Mouse (Mus musculus): ENCODE data around the gene Ube2r2. TPM values are rescaled to one million over a fixed set of nuclear protein-coding genes. Genes with fewer than 3 reads are reported as not detected.

Ube2r2 gene
- polyA plus RNA-seq, 1 experiment = 222 TPM

DNA sequence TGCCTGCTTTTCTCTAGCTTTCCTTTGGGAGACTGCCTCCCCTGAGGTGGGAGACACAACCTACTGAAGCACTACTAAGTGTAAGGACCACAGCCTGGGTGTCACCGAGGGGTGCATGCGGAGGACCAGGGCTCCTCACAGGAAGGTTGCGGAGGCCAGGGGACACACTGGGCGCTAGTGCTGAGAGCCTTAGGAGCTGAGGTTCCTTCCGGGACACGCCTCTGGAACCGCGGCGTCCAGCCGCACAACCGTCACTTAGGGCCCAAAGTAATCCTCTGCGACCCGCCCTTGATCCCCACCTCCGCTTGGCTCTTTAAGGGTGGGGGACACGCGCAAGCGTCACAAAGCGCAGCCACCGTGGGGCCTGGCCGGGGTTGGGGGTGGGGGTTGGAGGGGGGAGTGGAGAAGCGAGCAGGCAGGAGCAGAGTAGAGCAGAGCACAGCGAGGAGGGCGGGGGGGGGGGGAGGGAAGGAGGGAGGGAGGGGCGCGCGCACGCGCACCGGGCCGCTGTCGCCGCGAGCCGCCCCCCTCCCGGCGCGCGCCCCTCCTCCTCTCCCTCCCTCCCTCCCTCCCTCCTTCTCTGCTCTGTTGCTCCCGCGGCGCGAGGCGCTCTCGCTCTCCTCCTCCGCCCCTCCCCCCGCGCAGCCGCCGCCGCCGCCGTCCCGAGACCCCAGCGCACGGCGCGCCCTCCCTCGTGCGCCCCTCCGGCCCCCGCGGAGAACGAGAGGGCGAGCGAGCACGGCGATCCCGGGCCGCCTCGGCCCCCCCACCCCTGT is 420 bp upstream of the Ube2r2 start:
- TF ChIP-seq CTCF (IDR thresholded peaks at IDR 0.05; ENCODE audit: borderline replicate concordance, insufficient read depth, low read length) (no peak), POLR2A (IDR thresholded peaks at IDR 0.05; ENCODE audit: low read depth, low read length) (peak; percentile 76)
- H3K4me3 ChIP-seq (ENCODE audit: insufficient read depth, low read length) = peak overlapping the region; percentile 94
- peaks cover 2% of the 10 kb centered on the region; the same call in 1 of the 2 replicates for H3K4me1 ChIP-seq (ENCODE audit: control insufficient read depth, insufficient read depth, low read length)
- H3K27ac ChIP-seq (ENCODE audit: insufficient read depth, low read length) = peak overlapping the region; percentile 99

DNA sequence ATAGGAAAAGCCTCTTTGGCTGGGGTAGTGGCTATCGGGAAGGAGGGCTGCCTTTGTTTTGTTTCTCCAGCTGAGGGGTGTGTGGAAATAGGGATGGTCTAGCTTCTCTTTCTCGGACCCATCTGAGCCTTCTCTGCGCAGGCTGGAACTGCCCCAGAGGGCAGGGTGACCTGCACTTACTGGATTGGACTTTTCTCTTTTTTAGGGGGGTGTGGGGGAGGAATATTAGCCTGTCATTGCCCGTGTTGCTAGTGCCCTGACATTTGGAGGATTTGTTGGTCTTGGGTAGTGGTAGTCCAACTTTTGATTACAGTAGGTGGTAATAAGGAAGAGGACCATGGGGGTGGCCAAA is 887 bp downstream of the Ube2r2 start:
- peak overlapping the region; percentile 99 for H3K27ac ChIP-seq (ENCODE audit: insufficient read depth, low read length)
- TF ChIP-seq POLR2A (IDR thresholded peaks at IDR 0.05; ENCODE audit: low read depth, low read length) (peak; percentile 48), CTCF (IDR thresholded peaks at IDR 0.05; ENCODE audit: borderline replicate concordance, insufficient read depth, low read length) (no peak)
- H3K4me1 ChIP-seq (ENCODE audit: control insufficient read depth, insufficient read depth, low read length) = 0 out of 2 replicates have a peak, but pooled peaks cover 2% of the 10 kb centered on the region
- H3K4me3 ChIP-seq (ENCODE audit: insufficient read depth, low read length) = peak overlapping the region; percentile 94

DNA sequence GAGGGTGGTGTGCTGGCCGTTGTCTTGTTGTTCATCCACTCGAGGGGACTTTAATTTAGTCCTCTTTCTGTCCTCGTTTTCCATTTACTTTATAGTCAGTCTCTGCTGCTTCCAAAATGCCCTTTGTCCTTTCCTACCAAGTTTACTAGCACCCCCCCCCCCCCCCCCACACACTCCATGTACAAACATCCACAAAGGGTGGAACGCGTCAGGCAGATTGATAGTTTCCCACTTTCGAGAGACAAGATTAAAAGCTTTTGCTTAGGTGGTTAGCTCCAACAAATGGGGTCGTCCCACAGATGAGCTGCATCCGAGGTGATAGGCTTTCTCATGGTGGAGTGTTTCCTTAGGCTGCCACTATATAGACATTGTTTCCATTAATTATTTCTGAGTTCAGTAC is 1.3 kb downstream of the Ube2r2 start:
- TF ChIP-seq POLR2A (IDR thresholded peaks at IDR 0.05; ENCODE audit: low read depth, low read length) = no peak
- TF ChIP-seq CTCF (IDR thresholded peaks at IDR 0.05; ENCODE audit: borderline replicate concordance, insufficient read depth, low read length) = no peak

DNA sequence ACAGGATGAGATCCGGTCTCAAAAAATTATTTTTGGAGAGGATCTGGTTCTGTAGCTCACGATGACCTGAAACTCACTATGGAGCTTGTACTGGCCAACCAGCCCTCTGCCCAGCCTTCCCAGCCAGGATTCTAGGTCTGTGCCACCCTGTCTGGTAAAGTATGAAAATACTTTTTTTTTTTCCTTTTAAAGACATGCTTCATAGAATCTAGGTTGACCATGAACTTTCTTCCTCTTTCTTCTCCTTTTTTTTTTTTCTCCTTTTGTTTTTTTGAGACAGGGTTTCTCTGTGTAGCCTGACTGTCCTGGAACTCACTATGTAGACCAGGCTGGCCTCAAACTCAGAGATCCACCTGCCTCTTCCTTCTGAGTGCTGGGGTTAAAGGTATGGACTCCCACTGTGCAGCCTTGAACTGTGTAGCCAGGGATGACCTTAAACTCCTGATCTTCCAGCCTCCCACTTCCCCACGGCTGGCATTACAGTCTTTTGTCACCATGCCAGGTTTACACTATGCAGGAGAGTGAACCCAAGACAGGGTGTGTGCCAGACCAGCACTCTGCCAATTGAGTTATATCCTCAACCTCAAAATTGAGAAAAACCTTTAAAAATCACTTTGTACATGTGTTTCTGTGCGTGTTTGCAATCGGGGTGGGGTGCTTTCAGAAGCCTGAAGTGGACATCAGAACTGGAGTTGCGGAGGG is 4.8 kb downstream of the Ube2r2 start:
- no peak overlapping the region for H3K27ac ChIP-seq (ENCODE audit: insufficient read depth, low read length)
- TF ChIP-seq CTCF (IDR thresholded peaks at IDR 0.05; ENCODE audit: borderline replicate concordance, insufficient read depth, low read length) (no peak), POLR2A (IDR thresholded peaks at IDR 0.05; ENCODE audit: low read depth, low read length) (no peak)

More for the DNA sequence above, 1.3 kb downstream of the Ube2r2 start:
- Histone ChIP-seq H3K4me1 (ENCODE audit: control insufficient read depth, insufficient read depth, low read length) (0 out of 2 replicates have a peak, but pooled peaks cover 2% of the 10 kb centered on the region), H3K4me3 (ENCODE audit: insufficient read depth, low read length) (peak overlapping the region; percentile 94), H3K27ac (ENCODE audit: insufficient read depth, low read length) (peak overlapping the region; percentile 99)

DNA sequence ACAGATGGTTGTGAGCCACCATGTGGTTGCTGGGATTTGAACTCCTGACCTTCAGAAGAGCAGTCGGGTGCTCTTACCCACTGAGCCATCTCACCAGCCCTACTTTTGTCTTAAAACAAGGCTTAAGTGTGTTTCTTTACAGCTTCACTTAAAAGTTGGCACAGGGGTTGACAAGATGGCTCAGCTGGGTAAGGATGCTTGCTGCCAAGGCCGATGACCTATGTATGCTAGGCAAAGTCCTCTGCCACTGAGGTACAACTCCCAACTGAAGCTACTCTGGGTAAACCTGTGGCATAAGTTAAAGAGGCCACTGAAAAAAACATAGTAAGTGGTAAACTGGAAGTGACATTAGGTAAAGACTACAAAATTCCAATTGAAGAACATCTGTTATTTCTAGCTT is 7.1 kb downstream of the Ube2r2 start:
- Histone ChIP-seq H3K4me1 (ENCODE audit: control insufficient read depth, insufficient read depth, low read length) (no peaks in the 10 kb centered on the region), H3K27ac (ENCODE audit: insufficient read depth, low read length) (no peak overlapping the region), H3K4me3 (ENCODE audit: insufficient read depth, low read length) (no peak overlapping the region)
- TF ChIP-seq CTCF (IDR thresholded peaks at IDR 0.05; ENCODE audit: borderline replicate concordance, insufficient read depth, low read length) = no peak
- TF ChIP-seq POLR2A (IDR thresholded peaks at IDR 0.05; ENCODE audit: low read depth, low read length) = no peak

More for the DNA sequence above, 4.8 kb downstream of the Ube2r2 start:
- Histone ChIP-seq H3K4me1 (ENCODE audit: control insufficient read depth, insufficient read depth, low read length) (no peaks in the 10 kb centered on the region), H3K4me3 (ENCODE audit: insufficient read depth, low read length) (no peak overlapping the region)

DNA sequence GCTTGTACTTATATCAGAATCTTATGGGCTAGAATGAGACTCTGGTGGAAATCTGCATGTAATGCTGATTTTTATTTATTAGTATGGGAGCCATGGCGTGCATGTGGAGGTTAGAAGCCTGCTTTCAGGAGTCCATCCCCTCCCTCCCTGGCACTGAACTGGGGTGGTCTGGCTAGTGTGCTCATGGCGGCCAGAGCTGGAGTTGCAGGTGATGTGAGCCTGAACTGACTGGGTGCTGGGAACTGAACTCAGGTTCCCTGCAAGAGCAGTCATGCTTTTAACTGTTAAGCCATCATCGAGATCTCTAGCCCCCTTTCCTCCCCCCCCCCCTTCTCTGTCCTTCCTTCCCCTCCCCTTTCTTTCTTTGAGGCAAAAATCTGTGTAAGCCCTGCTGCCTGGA is 14.3 kb downstream of the Ube2r2 start:
- Histone ChIP-seq H3K27ac (ENCODE audit: insufficient read depth, low read length) (no peak overlapping the region), H3K4me1 (ENCODE audit: control insufficient read depth, insufficient read depth, low read length) (no peaks in the 10 kb centered on the region), H3K4me3 (ENCODE audit: insufficient read depth, low read length) (no peak overlapping the region)
- TF ChIP-seq POLR2A (IDR thresholded peaks at IDR 0.05; ENCODE audit: low read depth, low read length) (no peak), CTCF (IDR thresholded peaks at IDR 0.05; ENCODE audit: borderline replicate concordance, insufficient read depth, low read length) (no peak)

DNA sequence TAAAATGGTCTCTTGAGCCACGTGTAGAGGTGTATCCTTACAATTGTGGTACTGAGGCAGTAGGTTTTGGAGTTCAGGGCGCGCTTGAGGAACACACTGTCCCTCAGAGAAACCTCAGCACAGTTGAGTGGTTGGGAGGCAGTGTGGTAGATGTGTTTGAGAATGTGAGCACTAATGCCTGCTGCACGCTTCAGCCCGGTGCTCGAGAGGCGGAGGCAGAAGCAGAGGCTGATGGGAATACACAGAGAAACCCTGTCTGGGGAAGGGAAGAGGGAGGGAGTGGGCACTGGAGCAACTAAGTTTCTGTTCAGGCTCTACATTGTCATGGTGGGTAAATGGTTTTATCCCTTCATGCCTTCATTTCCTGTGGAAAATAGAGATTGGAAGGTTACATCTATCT is 15.6 kb downstream of the Ube2r2 start:
- no peak overlapping the region for H3K27ac ChIP-seq (ENCODE audit: insufficient read depth, low read length)
- H3K4me1 ChIP-seq (ENCODE audit: control insufficient read depth, insufficient read depth, low read length) = peaks cover 3% of the 10 kb centered on the region; the same call in 1 of the 2 replicates
- TF ChIP-seq CTCF (IDR thresholded peaks at IDR 0.05; ENCODE audit: borderline replicate concordance, insufficient read depth, low read length) = no peak
- no peak for TF ChIP-seq POLR2A (IDR thresholded peaks at IDR 0.05; ENCODE audit: low read depth, low read length)
- no peak overlapping the region for H3K4me3 ChIP-seq (ENCODE audit: insufficient read depth, low read length)

DNA sequence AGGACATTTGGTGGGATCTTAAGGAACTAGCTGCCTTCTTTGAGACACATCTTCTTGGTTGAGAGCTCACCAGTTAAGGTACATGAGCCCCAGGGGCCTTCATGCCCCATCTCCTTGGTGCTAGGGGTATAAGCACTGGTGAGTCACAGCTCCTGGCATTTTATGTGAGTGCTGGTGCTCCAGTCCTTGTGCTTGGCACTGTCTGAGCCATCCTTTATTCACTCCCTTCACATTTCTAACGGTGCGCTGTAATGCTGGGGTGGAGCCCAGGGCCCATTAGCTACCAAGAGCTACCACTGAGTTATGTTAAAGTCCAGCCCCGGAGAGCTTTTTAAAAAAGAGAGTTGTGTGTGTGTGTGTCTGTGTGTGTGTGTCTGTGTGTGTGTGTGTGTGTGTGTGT is 17.6 kb downstream of the Ube2r2 start:
- TF ChIP-seq POLR2A (IDR thresholded peaks at IDR 0.05; ENCODE audit: low read depth, low read length) (no peak), CTCF (IDR thresholded peaks at IDR 0.05; ENCODE audit: borderline replicate concordance, insufficient read depth, low read length) (no peak)
- peaks cover 4% of the 10 kb centered on the region; the same call in 1 of the 2 replicates for H3K4me1 ChIP-seq (ENCODE audit: control insufficient read depth, insufficient read depth, low read length)
- peak overlapping the region; percentile 11; the same call in 1 of the 2 replicates for H3K27ac ChIP-seq (ENCODE audit: insufficient read depth, low read length)
- H3K4me3 ChIP-seq (ENCODE audit: insufficient read depth, low read length) = no peak overlapping the region

DNA sequence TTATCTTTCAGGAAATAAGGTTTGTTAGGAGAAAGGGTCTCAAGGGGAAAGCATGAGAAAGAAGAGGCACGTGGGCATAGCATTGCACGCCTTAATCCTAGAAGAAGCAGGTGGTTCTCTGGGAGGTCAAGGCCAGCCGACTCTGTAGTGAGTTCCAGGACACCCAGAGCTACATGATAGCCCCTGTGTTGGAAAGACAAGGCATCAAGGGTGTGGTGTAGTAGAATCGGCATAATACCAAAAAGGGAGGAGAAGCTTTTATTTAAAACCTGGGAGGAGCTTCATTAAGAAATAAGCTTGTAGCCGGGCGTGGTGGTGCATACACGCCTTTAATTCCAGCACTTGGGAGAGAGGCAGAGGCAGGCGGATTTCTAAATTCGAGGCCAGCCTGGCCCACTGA is 21.4 kb downstream of the Ube2r2 start:
- Histone ChIP-seq H3K4me3 (ENCODE audit: insufficient read depth, low read length) (no peak overlapping the region), H3K27ac (ENCODE audit: insufficient read depth, low read length) (no peak overlapping the region), H3K4me1 (ENCODE audit: control insufficient read depth, insufficient read depth, low read length) (peaks cover 7% of the 10 kb centered on the region)
- no peak for TF ChIP-seq CTCF (IDR thresholded peaks at IDR 0.05; ENCODE audit: borderline replicate concordance, insufficient read depth, low read length)
- no peak for TF ChIP-seq POLR2A (IDR thresholded peaks at IDR 0.05; ENCODE audit: low read depth, low read length)

DNA sequence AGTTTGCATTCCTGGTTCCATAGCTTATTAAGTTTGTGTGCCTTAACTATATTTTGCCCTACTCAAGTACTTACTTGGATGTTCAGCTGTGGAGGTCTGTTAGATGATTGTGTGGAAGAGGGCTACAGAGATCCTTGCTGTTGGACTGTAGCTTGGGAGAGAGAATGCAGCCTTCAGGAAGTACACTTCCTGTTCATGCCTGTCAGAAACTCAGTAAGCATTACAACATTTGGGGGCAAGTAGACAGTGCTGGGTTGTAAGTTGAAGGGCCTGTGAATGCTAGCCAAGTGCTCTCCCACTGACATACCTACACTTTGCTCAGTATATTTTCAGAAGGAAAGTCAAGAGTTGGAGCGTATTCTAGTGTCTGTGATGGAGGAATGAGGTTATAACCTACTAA is 22.7 kb downstream of the Ube2r2 start:
- H3K4me3 ChIP-seq (ENCODE audit: insufficient read depth, low read length) = no peak overlapping the region

More for the DNA sequence above, 22.7 kb downstream of the Ube2r2 start:
- Histone ChIP-seq H3K27ac (ENCODE audit: insufficient read depth, low read length) (no peak overlapping the region), H3K4me1 (ENCODE audit: control insufficient read depth, insufficient read depth, low read length) (peaks cover 7% of the 10 kb centered on the region)
- TF ChIP-seq POLR2A (IDR thresholded peaks at IDR 0.05; ENCODE audit: low read depth, low read length) (no peak), CTCF (IDR thresholded peaks at IDR 0.05; ENCODE audit: borderline replicate concordance, insufficient read depth, low read length) (no peak)
